Mouse (Mus musculus) heart, embryonic 14.5 days (tissue): Measurements from ENCODE around the gene Ubr4. TPM values are rescaled to one million over a fixed set of nuclear protein-coding genes. Genes with fewer than 3 reads are reported as not detected.

ENCODE experiments used
- ATAC-seq: fragments of 200-750 bp; cut with Nextera tagmentation; 2 replicates; pipeline ENCODE4 v1.8.0; 2017; ENCODE audit warnings: low read depth, moderate TSS enrichment; ENCODE audit not compliant: insufficient number of reproducible peaks, insufficient read depth, low FRiP score
- H3K27ac ChIP-seq, 2 experiments: fragments of 200-500 bp in 1 of 2; fragments of 300-500 bp in 1 of 2; sonication (generic) in 1 of 2; replicated peaks in 1 of 2; 2 replicates each; pipeline ENCODE4 v1.5.1; 2012 to 2014; ENCODE audit warnings: low read depth in 2 of 2, low read length in 2 of 2, control low read depth in 1 of 2, mild to moderate bottlenecking in 1 of 2, mixed read lengths in 1 of 2; ENCODE audit not compliant: control insufficient read depth in 1 of 2, insufficient read depth in 1 of 2
- H3K27me3 ChIP-seq: fragments of 300-500 bp; sonication (generic); 2 replicates; pipeline ENCODE4 v1.6.1; 2014; ENCODE audit warnings: mild to moderate bottlenecking, low read length, control low read depth; ENCODE audit not compliant: control insufficient read depth, insufficient read depth
- H3K36me3 ChIP-seq: fragments of 300-500 bp; sonication (generic); 2 replicates; pipeline ENCODE4 v1.6.1; 2014; ENCODE audit warnings: mild to moderate bottlenecking, control low read depth, low read length, mixed read lengths; ENCODE audit not compliant: control insufficient read depth, insufficient read depth
- H3K4me1 ChIP-seq, 2 experiments: fragments of 200-500 bp in 1 of 2; fragments of 300-500 bp in 1 of 2; sonication (generic) in 1 of 2; 2 replicates each; pipeline ENCODE4 v1.6.1; 2012 to 2014; ENCODE audit warnings: low read length in 2 of 2, control low read depth in 1 of 2, mixed read lengths in 1 of 2; ENCODE audit not compliant: control insufficient read depth in 2 of 2, insufficient read depth in 2 of 2
- H3K4me2 ChIP-seq: fragments of 300-500 bp; sonication (generic); 2 replicates; pipeline ENCODE4 v1.6.1; 2014; ENCODE audit warnings: mild to moderate bottlenecking, low read length
- H3K4me3 ChIP-seq, 2 experiments: fragments of 200-500 bp in 1 of 2; fragments of 300-500 bp in 1 of 2; sonication (generic) in 1 of 2; 2 replicates each; pipeline ENCODE4 v1.5.1; 2012 to 2014; ENCODE audit warnings: low read length in 2 of 2, mild to moderate bottlenecking in 2 of 2, control low read depth in 1 of 2, low read depth in 1 of 2, moderate library complexity in 1 of 2; ENCODE audit not compliant: control insufficient read depth in 1 of 2, insufficient read depth in 1 of 2
- H3K9ac ChIP-seq: fragments of 300-500 bp; sonication (generic); 2 replicates; pipeline ENCODE4 v1.6.1; 2014; ENCODE audit warnings: mild to moderate bottlenecking, low read length
- H3K9me3 ChIP-seq: fragments of 300-500 bp; sonication (generic); 2 replicates; pipeline ENCODE4 v1.6.1; 2016; ENCODE audit warnings: low read length, control low read depth; ENCODE audit not compliant: control insufficient read depth
- WGBS: fragments of 180-500 bp; shearing (Covaris S2); extraction: QIAGEN DNeasy Blood & Tissue Kit; methylation state at CpG from one replicate; pipeline ENCODE4 v1.1.7; 2014; 5-methylcytosine and 5-hydroxymethylcytosine counted together
- polyA plus RNA-seq: library from polyadenylated mRNA; unstranded; fragments of >200 nt; fragmentation: Nextera tagmentation; extraction: Ambion mirVana; gene quantifications from 2 replicates; pipeline ENCODE4 v1.2.1, GENCODE M21; 2014

Ubr4 gene
- polyA plus RNA-seq, 1 experiment from 2014 or later, result 63.8 TPM

- H3K27ac ChIP-seq, result no peak overlapping the region
- WGBS, result 90% methylated on average over 16 of the region's 16 CpGs
- H3K4me2 ChIP-seq, result no peak overlapping the region
- peaks cover 99% of the 10 kb centered on the region for H3K36me3 ChIP-seq
- H3K9ac ChIP-seq, result no peak overlapping the region
- H3K4me3 ChIP-seq, result no peak overlapping the region
- ATAC-seq, result no peak
- no peaks in the 10 kb centered on the region for H3K9me3 ChIP-seq
- peaks cover 11 to 16% of the 10 kb centered on the region in 2 experiments; a peak in 3 of 4 replicates for H3K4me1 ChIP-seq
- H3K27me3 ChIP-seq, result no peaks in the 10 kb centered on the region
Measured at GRCm38 (mm10) chr4:139476663-139477625, 124.5 kb downstream of the Ubr4 start.

- WGBS, result 85% methylated on average over 2 of the region's 2 CpGs
- Histone ChIP-seq H3K27ac (no peak overlapping the region), H3K9ac (no peak overlapping the region), H3K4me2 (no peak overlapping the region), H3K4me3 (no peak overlapping the region), H3K36me3 (peaks cover 99% of the 10 kb centered on the region), H3K27me3 (no peaks in the 10 kb centered on the region), H3K9me3 (no peaks in the 10 kb centered on the region), H3K4me1 (peaks cover 11 to 17% of the 10 kb centered on the region in 2 experiments; a peak in 3 of 4 replicates)
- no peak for ATAC-seq
Measured at GRCm38 (mm10) chr4:139477983-139478382, 125.6 kb downstream of the Ubr4 start.

GRCm38 (mm10) chr4:139479176-139479575 is 126.8 kb downstream of the Ubr4 start:
- 91% methylated on average over 8 of the region's 8 CpGs for WGBS

GRCm38 (mm10) chr4:139481400-139481799 is 129.0 kb downstream of the Ubr4 start:
- Histone ChIP-seq H3K4me2 (no peak overlapping the region), H3K27me3 (no peaks in the 10 kb centered on the region), H3K9ac (no peak overlapping the region), H3K4me3 (no peak overlapping the region), H3K27ac (peak overlapping the region; percentile 42 to 43; a peak in 3 of 4 replicates), H3K4me1 (peaks cover 11 to 17% of the 10 kb centered on the region in 2 experiments; a peak in 3 of 4 replicates), H3K36me3 (peaks cover 98% of the 10 kb centered on the region), H3K9me3 (no peaks in the 10 kb centered on the region)
- WGBS, result 33% methylated on average over 1 of the region's 1 CpGs
- ATAC-seq, result 0 out of 2 replicates have a peak, but pooled peaks have one; percentile 40

More at GRCm38 (mm10) chr4:139479176-139479575, 126.8 kb downstream of the Ubr4 start:
- peaks cover 99% of the 10 kb centered on the region for H3K36me3 ChIP-seq
- H3K27me3 ChIP-seq, result no peaks in the 10 kb centered on the region
- H3K4me2 ChIP-seq, result no peak overlapping the region
- H3K4me1 ChIP-seq, result peaks cover 11 to 17% of the 10 kb centered on the region in 2 experiments; a peak in 3 of 4 replicates
- no peak overlapping the region for H3K4me3 ChIP-seq
- no peaks in the 10 kb centered on the region for H3K9me3 ChIP-seq
- no peak overlapping the region for H3K9ac ChIP-seq
- no peak overlapping the region for H3K27ac ChIP-seq
- ATAC-seq, result no peak

- Histone ChIP-seq H3K27me3 (no peaks in the 10 kb centered on the region), H3K4me3 (no peak overlapping the region), H3K36me3 (peaks cover 100% of the 10 kb centered on the region), H3K4me2 (no peak overlapping the region), H3K9me3 (no peaks in the 10 kb centered on the region), H3K9ac (no peak overlapping the region), H3K4me1 (peaks cover 11 to 17% of the 10 kb centered on the region in 2 experiments; a peak in 3 of 4 replicates), H3K27ac (no peak overlapping the region)
- WGBS, result 86% methylated on average over 8 of the region's 8 CpGs
- no peak for ATAC-seq
Measured at GRCm38 (mm10) chr4:139483461-139484105, 131.2 kb downstream of the Ubr4 start.

GRCm38 (mm10) chr4:139484496-139484895 is 132.1 kb downstream of the Ubr4 start:
- no peak overlapping the region for H3K4me3 ChIP-seq
- H3K27me3 ChIP-seq, result no peaks in the 10 kb centered on the region
- peaks cover 100% of the 10 kb centered on the region for H3K36me3 ChIP-seq
- no peak overlapping the region for H3K27ac ChIP-seq
- peaks cover 11 to 17% of the 10 kb centered on the region in 2 experiments; a peak in 3 of 4 replicates for H3K4me1 ChIP-seq
- ATAC-seq, result no peak
- WGBS, result 88% methylated on average over 7 of the region's 7 CpGs
- no peaks in the 10 kb centered on the region for H3K9me3 ChIP-seq
- H3K4me2 ChIP-seq, result no peak overlapping the region
- H3K9ac ChIP-seq, result no peak overlapping the region

GRCm38 (mm10) chr4:139487085-139487484 is 134.7 kb downstream of the Ubr4 start:
- no peak for ATAC-seq
- Histone ChIP-seq H3K4me3 (no peak overlapping the region), H3K4me2 (no peak overlapping the region), H3K4me1 (peaks cover 0 to under 1% of the 10 kb centered on the region in 2 experiments; a peak in 3 of 4 replicates), H3K27me3 (no peaks in the 10 kb centered on the region), H3K9ac (no peak overlapping the region), H3K36me3 (peaks cover 99% of the 10 kb centered on the region), H3K9me3 (no peaks in the 10 kb centered on the region), H3K27ac (no peak overlapping the region)
- 82% methylated on average over 10 of the region's 10 CpGs for WGBS
